Mouse (Mus musculus): Measurements from ENCODE around the gene Mrps35. TPM values are rescaled to one million over a fixed set of nuclear protein-coding genes. Genes with fewer than 3 reads are reported as not detected.

Mrps35 gene
- total RNA-seq, 2 experiments from 2014 or later: 170 to 189 TPM

Other genes with a start within 250 kb of the Mrps35 start
- gene Arntl2, start 246.7 kb upstream of the Mrps35 start, total RNA-seq (2021): 1 to 10 TPM in 1 of 2 experiments, under 1 TPM in 1; 0.50 to 1.3 TPM
- gene Smco2, start 192.7 kb upstream of the Mrps35 start, total RNA-seq (2021): 1 to 10 TPM; 2.2 TPM
- gene Ppfibp1, start 154.3 kb upstream of the Mrps35 start, total RNA-seq (2021): 100 to 1,000 TPM; 115 to 130 TPM
- not detected for gene 1700034J05Rik, start 88.3 kb upstream of the Mrps35 start, total RNA-seq (2021)
- gene Rep15, start 10.2 kb upstream of the Mrps35 start, total RNA-seq (2021): 1 to 10 TPM in 1 of 2 experiments, under 1 TPM in 1; 0.95 to 1.2 TPM
- gene Mansc4, start 44.3 kb downstream of the Mrps35 start, total RNA-seq (2021): not detected
- 1 to 10 TPM; 4.2 to 5.0 TPM for gene Klhl42, start 48.6 kb downstream of the Mrps35 start, total RNA-seq (2021)
- 1 to 10 TPM in 1 of 2 experiments, under 1 TPM in 1; 0.74 to 1.3 TPM for gene Pthlh, start 221.4 kb downstream of the Mrps35 start, total RNA-seq (2021)